Mouse (Mus musculus) urinary bladder, adult 2 months (tissue): ENCODE results near the gene Minpp1. TPM values are rescaled to one million over a fixed set of nuclear protein-coding genes. Genes with fewer than 3 reads are reported as not detected.
"Not testable (repeated sequence)": the region's sequence is repeated elsewhere in the genome, so short reads cannot be mapped to it uniquely, and the experiment has no call there.

Source experiments
- DNase-seq: peaks from one replicate; pipeline ENCODE4 v3.0.0; 2022; ENCODE audit warnings: low spot score
- polyA plus RNA-seq: library from polyadenylated mRNA; depleted of rRNA; stranded (reverse); fragments of >200 nt; gene quantifications from 2 replicates; pipeline ENCODE4 v1.2.3, GENCODE M21; 2012; rRNA removed

The Minpp1 gene
- polyA plus RNA-seq = 16.5 and 16.9 TPM in 2 replicates

DNA sequence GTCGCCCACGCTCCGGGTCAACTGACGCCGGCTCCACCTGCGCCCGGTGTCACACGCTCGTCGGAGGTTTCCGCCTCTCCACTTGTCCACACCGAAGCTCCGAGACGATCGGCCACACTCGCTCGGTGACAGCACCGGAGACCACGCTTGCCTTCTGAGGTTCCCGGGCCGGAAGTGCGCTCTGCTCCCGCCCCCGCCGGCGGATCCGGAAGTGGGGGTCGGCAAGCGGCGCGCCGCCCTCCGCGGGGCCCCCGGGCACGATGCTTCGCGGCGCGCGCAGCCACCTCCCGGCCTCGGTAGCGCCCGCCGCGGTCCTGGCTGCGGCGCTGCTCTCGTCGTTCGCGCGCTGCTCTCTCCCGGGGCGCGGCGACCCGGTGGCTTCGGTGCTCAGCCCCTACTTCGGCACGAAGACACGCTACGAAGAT is at the start of gene Minpp1:
Gene Minpp1 (plus strand): TSS at position 89 of the 425 bp plus-strand sequence.
- peak; percentile 75 for DNase-seq

DNA sequence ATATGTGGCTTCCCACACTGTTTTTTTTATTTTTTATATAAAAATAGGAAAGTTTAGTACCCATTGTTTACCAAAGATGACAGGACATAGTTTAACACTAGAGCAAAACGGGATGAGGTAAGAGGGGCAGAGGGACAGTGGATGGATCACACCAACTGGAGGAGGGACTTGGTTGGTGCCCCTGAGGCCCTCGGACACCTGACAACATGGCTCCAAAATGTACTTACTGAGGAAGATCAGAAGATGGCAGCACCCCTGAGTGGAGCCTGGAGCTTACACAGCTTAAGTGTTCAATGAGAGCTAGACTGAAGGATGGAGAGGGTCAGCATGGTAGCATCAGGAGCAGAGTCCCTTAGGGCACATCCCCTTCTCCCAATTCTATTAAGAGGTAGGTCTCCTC is 46.2 kb upstream of the Minpp1 start:
- no peak for DNase-seq

DNA sequence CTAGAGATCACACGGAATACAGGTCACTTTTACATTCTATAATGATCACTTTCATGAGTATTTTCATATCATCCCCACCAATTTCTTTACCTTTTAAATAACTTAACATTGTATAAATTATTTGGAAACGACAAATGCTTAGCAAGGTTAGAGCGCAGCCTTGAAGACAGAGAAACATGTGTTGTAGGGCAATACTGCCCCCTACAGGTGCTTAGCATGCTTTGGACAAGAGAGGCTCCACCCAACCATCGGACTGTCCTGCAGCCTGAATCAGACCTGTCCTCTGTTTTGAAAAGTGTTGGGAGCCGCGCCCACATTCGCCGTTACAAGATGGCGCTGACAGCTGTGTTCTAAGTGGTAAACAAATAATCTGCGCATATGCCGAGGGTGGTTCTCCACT is 44.0 kb upstream of the Minpp1 start:
- no peak for DNase-seq

DNA sequence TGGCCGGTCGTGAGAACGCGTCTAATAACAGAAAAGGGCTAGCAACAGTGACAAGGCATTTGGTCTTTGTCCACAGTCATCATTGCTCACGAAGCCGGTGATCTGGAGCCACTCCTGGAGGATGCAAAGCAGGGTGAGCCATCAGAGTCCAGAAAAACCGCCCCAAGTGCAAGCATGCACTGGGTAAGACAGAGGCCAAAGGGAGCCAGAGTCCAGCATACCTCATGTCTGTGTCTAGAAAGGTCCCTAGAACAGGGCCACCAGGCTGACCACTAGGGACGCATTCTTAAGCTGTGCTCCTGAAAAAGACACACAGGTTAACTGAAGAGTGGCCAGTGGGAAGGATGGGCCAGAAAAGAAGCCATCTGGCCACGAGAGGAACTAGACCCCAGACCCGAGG is 36.6 kb upstream of the Minpp1 start:
- no peak for DNase-seq

DNA sequence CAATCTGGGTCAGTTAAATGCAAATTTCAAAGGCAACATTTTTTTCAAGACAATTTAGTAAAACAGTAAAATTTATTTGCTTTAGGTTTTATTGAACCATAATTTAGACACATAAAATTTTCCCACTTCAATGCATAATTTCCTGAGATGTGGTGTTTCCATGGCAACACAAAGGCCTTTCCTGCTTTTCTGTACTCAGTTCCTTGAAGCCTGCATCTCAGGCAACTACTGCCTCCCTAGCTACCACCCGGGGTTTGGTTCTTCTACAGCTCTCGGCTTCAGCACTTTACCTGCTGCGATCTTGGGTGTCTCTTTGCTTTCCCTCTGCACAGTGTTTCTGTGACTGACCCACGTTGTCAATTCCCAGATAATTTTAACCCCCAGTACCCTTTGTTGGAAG is 33.3 kb upstream of the Minpp1 start:
- no peak for DNase-seq

DNA sequence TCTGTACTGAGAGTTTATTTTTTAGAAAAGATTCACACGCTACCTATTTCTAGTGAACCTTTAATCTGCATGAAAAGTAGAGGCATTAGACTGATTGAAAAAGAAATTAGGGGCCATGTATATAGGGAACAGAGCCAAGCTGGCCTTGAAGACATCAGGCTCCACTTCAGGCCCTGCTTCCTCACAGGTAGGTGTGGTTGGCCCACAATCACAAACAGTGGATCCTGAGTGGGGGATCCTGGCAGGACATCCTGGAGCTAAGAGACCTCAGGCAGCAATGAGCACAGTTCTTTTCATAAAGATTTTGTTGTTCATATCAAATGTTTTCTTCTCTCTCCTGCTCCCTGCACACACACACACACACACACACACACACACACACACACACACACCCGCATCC is 28.8 kb upstream of the Minpp1 start:
- no peak for DNase-seq

DNA sequence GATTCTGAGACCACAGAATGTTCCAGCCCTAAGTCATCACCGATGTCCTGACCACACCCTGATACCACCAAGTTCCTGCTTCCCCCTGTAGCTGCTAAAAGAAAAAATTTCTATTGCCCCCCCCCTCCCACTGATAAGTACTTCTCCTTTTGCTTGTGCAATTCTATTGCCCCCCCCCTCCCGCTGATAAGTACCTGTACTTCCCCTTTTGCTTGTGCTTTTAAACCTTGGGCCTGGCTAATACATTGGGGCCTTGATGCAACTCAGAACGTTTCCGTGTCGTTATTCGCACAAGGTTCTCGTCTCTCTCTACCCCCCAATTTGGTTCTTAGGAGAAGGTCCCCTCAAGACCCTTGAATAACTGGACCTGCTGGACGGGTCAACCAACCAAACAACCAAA is 27.9 kb upstream of the Minpp1 start:
- not testable (repeated sequence) for DNase-seq

DNA sequence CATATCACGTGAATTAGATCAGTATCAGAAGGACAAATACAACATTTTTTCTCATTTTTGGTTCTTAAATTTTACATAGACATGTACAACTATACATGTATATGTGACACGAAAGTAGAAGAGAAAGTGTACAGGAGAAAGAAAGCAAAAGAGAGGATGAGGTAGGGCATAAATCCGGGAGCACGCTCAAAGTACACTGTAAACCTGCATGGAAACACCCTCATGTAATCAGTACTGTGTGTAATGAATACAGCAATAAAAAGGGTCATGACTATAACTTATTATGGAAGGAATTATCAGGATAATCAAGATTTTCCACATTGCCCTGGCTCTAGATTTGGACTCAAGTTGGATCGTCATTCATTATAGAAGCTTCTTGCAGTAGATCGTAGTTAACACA is 22.5 kb upstream of the Minpp1 start:
- DNase-seq = no peak

DNA sequence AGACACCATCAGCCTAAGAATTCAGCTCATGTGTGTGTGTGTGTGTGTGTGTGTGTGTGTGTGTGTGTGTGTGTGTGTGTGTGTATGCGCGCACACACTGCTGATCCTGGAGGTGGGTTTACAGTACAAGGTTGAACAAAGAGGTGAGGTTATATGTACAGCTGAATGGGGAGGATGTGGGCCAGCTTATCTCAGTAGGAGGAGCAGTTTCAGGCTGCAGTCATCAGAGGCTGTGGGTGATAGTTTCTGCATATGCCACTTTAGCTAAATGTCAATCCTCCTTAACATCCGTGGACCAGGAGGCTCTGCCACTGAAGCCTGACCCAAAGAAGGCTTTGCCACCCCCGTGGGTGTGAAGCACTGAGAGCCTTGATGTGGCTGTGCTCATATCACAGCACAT is 20.3 kb upstream of the Minpp1 start:
- no peak for DNase-seq

DNA sequence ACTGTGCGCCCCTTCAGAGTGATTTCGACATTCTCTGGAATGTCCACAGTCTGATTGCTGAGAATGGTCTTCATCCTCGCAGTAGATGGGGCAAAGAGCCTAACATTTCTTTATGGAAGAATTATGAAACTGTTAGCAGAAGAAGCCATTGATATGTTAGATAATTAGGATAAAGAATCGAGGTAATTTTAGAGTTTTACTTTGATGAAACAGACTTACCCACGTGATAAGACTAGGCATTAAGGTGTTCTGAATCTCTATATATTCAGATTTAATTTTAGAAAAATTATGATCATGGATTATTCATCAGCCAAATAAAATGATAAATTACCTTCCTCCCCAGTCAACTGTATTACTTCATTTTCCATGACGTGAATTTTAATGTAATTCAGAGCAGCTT is 19.1 kb upstream of the Minpp1 start, which contains the start of gene Rpl9-ps6:
Gene Rpl9-ps6 (minus strand): TSS at position 101 of the 400 bp plus-strand sequence.
- DNase-seq = no peak

DNA sequence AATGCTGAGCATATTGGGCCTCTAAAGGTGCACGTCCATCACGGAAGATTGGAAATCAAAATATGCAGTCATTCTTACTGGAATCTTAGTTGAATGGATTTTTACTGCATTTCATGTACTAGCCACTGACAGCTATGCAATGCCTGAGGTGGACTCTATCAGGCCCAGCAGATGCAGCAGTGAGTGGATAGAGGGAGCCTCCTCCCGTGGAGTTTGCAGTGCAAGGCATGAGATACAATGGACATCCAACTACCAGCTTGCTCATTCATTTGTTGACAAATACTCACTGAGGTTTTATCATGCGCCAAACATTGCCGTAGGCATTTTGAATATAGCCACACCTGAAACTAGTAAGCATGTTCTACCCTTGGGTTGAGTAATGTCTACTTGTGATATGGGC is 18.2 kb upstream of the Minpp1 start:
- no peak for DNase-seq

DNA sequence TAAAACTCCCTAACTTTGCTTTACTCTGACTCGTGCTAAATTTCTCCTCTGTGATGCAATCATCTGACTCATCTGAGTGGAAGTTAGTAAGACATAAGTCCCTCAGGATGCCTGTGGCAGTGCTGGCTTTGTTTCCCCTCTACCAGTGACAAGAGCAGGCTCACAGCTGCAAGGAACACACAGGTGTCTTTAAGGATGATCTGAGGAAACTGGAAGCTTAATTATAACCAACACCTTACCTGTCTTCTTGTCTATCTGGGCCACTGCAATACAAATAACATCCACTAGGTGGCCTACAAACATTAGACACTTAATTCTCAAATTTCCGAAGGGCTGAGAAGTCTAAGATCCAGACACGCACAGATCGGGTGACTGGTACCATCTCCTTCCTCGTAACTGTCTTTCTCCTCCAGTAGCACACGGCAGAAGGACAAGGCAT is 15.5 kb upstream of the Minpp1 start:
- DNase-seq = no peak

DNA sequence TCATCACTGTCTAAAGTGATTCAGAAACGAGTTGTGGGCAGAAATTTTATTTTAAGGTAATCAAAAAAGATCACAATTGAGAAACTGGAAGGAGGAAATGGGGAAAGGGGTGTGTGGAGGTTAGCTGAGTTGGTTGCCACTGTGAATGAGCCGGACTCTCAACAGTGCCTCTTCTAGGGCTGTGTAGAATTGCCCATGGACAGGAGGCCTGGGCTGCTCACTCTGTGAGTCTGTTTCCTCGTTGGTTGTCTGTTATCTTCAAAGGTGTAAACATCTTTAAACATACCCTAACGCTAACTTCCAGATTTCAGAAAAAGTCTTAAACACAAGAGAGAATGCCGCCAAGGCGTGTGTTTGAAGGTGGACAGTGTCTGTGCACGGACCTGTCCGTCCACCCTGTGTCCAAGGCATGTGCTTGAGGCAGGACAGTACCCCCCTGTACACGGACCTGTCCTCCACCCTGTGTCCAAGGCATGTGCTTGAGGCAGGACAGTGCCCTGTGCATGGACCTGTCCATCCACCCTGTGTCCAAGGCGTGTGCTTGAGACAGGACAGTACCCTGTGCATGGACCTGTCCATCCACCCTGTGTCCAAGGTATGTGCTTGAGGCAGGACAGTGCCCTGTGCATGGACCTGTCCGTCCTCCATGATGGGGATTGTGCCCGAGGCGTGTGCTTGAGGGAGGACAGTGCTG is 14.9 kb upstream of the Minpp1 start:
- no peak for DNase-seq

DNA sequence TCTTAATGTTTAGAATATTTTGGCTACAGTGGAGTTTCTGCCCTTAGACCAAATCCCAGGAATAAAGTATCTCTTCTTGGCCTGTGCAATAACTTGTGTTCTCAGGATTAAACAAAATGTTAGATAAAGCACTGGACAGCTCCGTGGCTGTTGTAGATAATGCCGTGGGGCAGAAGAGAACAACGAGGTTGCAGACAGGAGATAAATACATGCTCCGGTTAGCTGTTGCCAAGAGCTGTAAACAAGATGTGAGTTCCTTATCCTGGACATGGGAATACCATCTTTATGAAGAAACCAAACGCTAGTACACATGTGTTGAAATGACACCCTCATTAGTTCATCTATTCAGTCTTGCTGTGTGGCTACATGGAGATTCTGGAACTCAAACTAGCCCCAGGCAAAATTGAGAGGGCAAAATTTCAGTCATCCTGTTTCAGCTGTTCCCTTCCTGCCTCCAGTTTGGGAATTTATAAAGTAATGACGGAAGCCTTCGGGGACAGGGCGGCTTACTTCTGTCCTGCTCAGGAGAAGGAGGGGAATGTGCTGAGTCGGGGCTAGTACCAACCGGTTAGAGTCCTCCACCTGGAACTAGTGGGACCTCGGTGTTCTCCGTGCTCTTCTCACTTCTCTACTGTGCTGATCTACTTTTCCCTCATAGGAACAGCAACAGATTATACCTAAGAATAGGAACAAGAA is 9.4 kb upstream of the Minpp1 start:
- no peak for DNase-seq

DNA sequence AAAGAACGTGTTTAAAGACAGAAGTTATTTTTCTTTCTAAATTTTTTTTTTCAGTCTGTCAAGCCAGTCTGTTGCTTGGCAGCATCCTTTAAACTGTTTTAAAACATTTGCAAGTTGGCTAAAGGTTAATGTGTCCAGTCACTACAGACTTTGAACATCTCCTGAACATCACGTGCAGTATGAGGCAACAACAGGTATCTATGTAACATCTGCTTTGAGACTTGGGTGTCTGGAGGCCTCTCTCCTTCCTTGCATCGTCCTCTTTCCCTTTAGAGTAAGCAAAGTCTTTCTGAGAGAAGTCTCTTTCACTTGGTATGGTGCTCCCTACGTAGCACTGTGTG is 8.9 kb upstream of the Minpp1 start:
- no peak for DNase-seq

DNA sequence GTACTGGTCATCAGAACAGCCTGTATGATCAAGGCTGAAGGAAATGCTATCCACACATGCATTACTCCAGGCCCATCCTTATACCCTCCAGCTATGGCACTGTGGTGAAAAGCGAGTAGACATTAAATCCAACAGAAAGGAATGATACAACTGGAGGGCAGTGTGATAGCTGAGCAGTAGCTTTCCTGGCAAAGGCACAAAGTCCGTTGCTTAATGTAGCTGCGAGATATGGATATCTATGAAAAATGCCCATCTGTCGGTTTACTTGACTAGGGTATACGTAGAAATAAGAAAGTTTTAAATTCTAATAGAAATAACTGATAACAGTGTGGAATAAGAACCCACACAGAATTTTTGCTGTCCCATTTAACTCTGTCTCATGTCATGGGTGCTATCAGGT is 5.3 kb upstream of the Minpp1 start:
- DNase-seq = no peak

DNA sequence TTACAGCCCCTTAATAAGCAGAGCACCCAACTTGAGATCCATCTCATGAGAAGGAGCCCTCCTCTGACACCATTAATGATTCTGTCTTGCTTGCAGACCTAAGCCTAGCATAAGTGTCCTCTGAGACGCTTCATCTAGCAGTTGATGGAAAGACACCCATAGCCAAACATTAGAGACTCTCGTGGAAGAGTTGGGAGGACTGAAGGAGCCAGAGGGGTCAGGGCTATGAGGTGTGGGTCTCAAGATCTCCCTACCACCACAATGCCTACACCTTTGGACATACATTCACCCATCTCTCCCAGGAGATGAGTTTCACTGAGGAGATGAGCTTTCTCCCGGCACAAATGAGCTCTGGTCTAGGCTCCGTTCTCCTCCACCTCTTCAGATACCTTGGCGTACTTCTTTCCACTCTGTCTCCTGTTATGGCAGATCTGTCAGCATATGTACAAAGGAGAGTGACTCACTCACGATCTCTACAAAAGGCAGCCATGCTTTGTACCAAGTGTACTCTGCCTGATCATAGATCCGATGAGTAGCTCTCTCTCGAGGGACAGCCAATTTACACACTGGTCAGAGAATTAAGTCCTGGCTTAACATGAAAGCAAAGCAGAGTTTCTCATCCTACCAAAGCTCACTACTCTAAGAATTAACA is 4.7 kb upstream of the Minpp1 start:
- no peak for DNase-seq

DNA sequence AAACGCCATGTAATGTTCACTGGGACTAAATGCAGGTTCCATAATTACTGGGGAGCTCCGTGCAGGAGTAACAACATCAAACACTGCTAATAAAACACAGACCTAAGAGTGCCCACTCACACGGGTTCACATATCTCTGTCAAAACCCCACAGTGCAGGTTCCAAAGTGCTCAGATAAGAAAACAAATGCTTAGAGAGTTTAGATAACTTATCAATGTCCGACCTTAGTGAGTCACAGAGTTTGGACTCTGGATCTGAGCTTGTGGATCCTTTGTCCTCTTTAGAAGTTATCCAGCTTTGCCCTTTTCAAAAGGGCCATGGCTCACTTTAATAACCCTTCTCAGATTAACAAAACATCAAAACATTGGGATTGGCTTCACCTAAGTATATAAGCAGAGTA is 4.1 kb upstream of the Minpp1 start:
- DNase-seq = no peak

DNA sequence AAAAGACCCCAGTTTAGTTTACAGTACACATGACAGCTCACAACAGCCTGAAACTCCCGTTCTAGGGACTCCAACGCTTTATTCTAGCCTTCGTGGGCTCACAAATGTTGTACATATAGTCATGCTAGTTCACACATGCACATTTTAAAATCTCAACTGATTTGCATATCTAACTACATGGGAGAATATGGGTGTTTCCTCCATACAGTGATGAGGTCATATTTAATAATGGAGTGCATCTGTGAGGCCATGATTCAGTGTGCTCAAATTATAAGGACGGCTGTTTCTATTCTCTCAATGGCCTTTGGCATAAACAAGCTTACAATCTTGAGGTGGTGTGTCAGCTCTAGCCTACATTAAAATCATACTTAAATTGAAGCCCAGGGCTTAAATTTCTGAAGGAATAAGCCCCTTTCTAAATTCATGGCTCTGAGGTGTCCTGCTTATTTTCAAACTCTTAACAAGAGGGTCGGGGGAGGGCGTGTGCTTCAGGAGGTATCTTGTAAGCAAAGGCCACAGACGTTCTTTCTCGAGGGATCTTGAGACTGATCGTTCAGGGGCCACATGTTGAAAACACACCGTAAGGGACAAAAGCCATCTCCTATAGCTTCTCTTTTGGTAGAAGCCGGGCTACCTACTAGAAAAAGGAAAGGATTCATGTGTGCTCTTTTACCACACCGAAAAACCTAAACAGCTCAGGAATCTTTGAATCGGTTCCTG is 468 bp upstream of the Minpp1 start:
- no peak for DNase-seq

DNA sequence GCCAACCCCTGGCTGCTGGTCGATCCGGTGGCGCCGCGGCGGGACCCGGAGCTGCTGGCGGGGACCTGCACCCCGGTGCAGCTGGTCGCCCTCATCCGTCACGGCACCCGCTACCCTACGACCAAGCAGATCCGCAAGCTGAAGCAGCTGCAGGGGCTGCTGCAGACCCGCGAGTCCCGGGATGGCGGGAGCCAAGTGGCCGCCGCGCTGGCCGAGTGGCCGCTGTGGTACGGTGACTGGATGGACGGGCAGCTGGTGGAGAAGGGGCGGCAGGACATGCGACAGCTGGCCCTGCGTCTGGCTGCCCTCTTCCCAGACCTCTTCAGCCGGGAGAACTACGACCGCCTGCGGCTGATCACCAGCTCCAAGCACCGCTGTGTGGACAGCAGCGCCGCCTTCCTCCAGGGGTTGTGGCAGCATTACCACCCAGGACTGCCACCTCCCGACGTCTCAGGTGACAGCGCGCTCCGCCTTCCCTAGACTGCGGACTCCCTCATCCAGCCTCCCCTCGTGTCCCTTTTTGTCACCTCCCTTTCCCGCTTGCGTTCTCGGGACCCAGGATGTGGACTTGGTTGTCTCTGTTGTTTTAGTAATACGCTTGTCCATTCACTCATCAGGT is 646 bp downstream of the Minpp1 start:
- DNase-seq = peak; percentile 60

DNA sequence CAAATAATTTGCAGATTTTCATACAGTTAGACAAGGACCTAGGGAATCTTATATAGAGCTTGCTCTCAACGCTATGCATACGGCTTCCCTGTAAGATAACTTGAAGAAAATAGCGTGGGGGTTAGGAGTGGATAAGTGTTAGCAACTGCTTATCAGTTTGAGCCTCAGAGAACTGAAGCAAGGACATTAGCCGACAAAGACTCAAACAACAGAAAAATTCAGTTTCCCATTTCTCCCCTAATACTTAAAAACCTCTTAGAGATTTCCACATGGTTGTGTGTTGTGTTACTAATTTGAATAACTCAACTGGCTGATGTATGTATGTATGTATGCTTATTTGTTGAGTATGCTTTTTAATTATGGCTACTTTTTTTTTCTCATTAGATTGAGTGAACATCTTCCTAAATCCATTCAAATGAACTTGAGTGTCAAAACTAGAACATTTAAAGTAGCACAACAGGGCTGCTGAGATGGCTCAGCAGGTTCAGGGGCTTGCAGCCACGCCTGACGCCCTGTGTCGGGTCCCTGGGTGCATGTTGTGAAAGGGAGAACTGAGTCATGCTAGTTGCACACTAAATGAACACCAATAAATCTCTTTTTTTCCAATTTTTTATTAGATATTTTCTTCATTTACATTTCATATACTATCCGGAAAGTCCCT is 2.2 kb downstream of the Minpp1 start:
- DNase-seq = no peak
